Mouse (Mus musculus) stomach, embryonic 16.5 days (tissue): Measurements from ENCODE around the gene Btg1-ps1. TPM values are rescaled to one million over a fixed set of nuclear protein-coding genes. Genes with fewer than 3 reads are reported as not detected.
"Not testable (repeated sequence)": the region's sequence is repeated elsewhere in the genome, so short reads cannot be mapped to it uniquely, and the experiment has no call there.

Experiments used
- ATAC-seq: fragments of 200-750 bp; cut with Nextera tagmentation; 2 replicates; pipeline ENCODE4 v1.8.0; 2017; ENCODE audit warnings: moderate number of reproducible peaks, moderate TSS enrichment; ENCODE audit not compliant: insufficient read depth, low FRiP score
- H3K27ac ChIP-seq: fragments of 300-500 bp; sonication (generic); 2 replicates; pipeline ENCODE4 v1.5.1; 2014; ENCODE audit warnings: low read length
- H3K27me3 ChIP-seq: fragments of 300-500 bp; sonication (generic); 2 replicates; pipeline ENCODE4 v1.6.1; 2014; ENCODE audit warnings: low read length, control low read depth, mixed read lengths; ENCODE audit not compliant: control insufficient read depth, insufficient read depth
- H3K36me3 ChIP-seq: fragments of 300-500 bp; sonication (generic); 2 replicates; pipeline ENCODE4 v1.6.1; 2014; ENCODE audit warnings: low read length; ENCODE audit not compliant: control insufficient read depth, insufficient read depth
- H3K4me1 ChIP-seq: fragments of 300-500 bp; sonication (generic); 2 replicates; pipeline ENCODE4 v1.6.1; 2014; ENCODE audit warnings: low read length, control low read depth, mixed read lengths; ENCODE audit not compliant: control insufficient read depth, insufficient read depth
- H3K4me2 ChIP-seq: fragments of 300-500 bp; sonication (generic); 2 replicates; pipeline ENCODE4 v1.6.1; 2014; ENCODE audit warnings: low read depth, low read length, mixed read lengths
- H3K4me3 ChIP-seq: fragments of 300-500 bp; sonication (generic); replicated peaks from 2 replicates; pipeline ENCODE4 v1.5.1; 2014; ENCODE audit warnings: mild to moderate bottlenecking, low read length
- H3K9ac ChIP-seq: fragments of 300-500 bp; sonication (generic); 2 replicates; pipeline ENCODE4 v1.6.1; 2014; ENCODE audit warnings: low read length
- H3K9me3 ChIP-seq: fragments of 300-500 bp; sonication (generic); replicated peaks from 2 replicates; pipeline ENCODE4 v1.6.1; 2016; ENCODE audit warnings: low read length, control low read depth; ENCODE audit not compliant: control insufficient read depth
- WGBS: fragments of 180-500 bp; shearing (Covaris S2); extraction: QIAGEN DNeasy Blood & Tissue Kit; methylation state at CpG from one replicate; pipeline ENCODE4 v1.1.7; 2014; 5-methylcytosine and 5-hydroxymethylcytosine counted together
- polyA plus RNA-seq: library from polyadenylated mRNA; unstranded; fragments of >200 nt; fragmentation: Nextera tagmentation; extraction: Ambion mirVana; gene quantifications from 2 replicates; pipeline ENCODE4 v1.2.1, GENCODE M21; 2015

The Btg1-ps1 gene
- not detected in 2 replicates for polyA plus RNA-seq

- not testable (repeated sequence) for H3K4me1 ChIP-seq, H3K9ac ChIP-seq, H3K4me2 ChIP-seq, H3K36me3 ChIP-seq, H3K4me3 ChIP-seq, H3K27me3 ChIP-seq, H3K27ac ChIP-seq, ATAC-seq, H3K9me3 ChIP-seq
These were observed at the start of gene Btg1-ps1 for GRCm38 (mm10) chrX:38018597-38018996. Gene Btg1-ps1, minus strand, starts transcription at chrX:38018815.

- Histone ChIP-seq H3K4me3 (no peak within 1 kb of the TSS), H3K27me3 (no peaks in the 10 kb centered on the region), H3K4me1 (no peaks in the 10 kb centered on the region), H3K36me3 (no peaks in the 10 kb centered on the region), H3K9me3 (no peaks in the 10 kb centered on the region), H3K4me2 (no peak within 1 kb of the TSS), H3K9ac (no peak within 1 kb of the TSS), H3K27ac (no peak within 1 kb of the TSS)
- 80% methylated on average over 11 of the region's 11 CpGs for WGBS
- no peak for ATAC-seq
These were observed 47.6 kb upstream of the Btg1-ps1 start, which contains the start of gene Rhox10 for GRCm38 (mm10) chrX:38066175-38066574. Gene Rhox10, plus strand, starts transcription at chrX:38066475.

- H3K9me3 ChIP-seq, result no peaks in the 10 kb centered on the region
- WGBS, result 0% methylated on average over 1 of the region's 1 CpGs
- H3K27me3 ChIP-seq, result no peaks in the 10 kb centered on the region
- ATAC-seq, result no peak
- H3K4me2 ChIP-seq, result no peak overlapping the region
- H3K36me3 ChIP-seq, result no peaks in the 10 kb centered on the region
- no peaks in the 10 kb centered on the region for H3K4me1 ChIP-seq
- H3K4me3 ChIP-seq, result no peak overlapping the region
- no peak overlapping the region for H3K27ac ChIP-seq
- no peak overlapping the region for H3K9ac ChIP-seq
These were observed 42.9 kb upstream of the Btg1-ps1 start for GRCm38 (mm10) chrX:38061544-38061943.

- not testable (repeated sequence) for H3K4me1 ChIP-seq, H3K9ac ChIP-seq, H3K4me2 ChIP-seq, H3K27me3 ChIP-seq, H3K9me3 ChIP-seq, H3K4me3 ChIP-seq, H3K36me3 ChIP-seq, ATAC-seq, H3K27ac ChIP-seq
These were observed 24.4 kb upstream of the Btg1-ps1 start, which contains the start of gene Btg1-ps2 for GRCm38 (mm10) chrX:38043014-38043413. Gene Btg1-ps2, minus strand, starts transcription at chrX:38043114.

GRCm38 (mm10) chrX:38039666-38040065 lies 21.1 kb upstream of the Btg1-ps1 start:
- Histone ChIP-seq H3K36me3 (no peaks in the 10 kb centered on the region), H3K4me3 (no peak overlapping the region), H3K9ac (no peak overlapping the region), H3K4me1 (no peaks in the 10 kb centered on the region), H3K27ac (no peak overlapping the region), H3K27me3 (no peaks in the 10 kb centered on the region), H3K4me2 (no peak overlapping the region), H3K9me3 (no peaks in the 10 kb centered on the region)
- ATAC-seq, result no peak
- 91% methylated on average over 5 of the region's 5 CpGs for WGBS

- Histone ChIP-seq H3K9me3 (no peaks in the 10 kb centered on the region), H3K27ac (no peak overlapping the region)
- WGBS, result 55% methylated on average over 2 of the region's 2 CpGs
These were observed 15.2 kb upstream of the Btg1-ps1 start for GRCm38 (mm10) chrX:38033841-38034240.

GRCm38 (mm10) chrX:38008756-38009155 lies 9.9 kb downstream of the Btg1-ps1 start:
- no peak overlapping the region for H3K9ac ChIP-seq
- no peaks in the 10 kb centered on the region for H3K4me1 ChIP-seq
- H3K36me3 ChIP-seq, result no peaks in the 10 kb centered on the region
- H3K27ac ChIP-seq, result no peak overlapping the region
- H3K4me3 ChIP-seq, result no peak overlapping the region
- no peak overlapping the region for H3K4me2 ChIP-seq
- no peaks in the 10 kb centered on the region for H3K27me3 ChIP-seq
- H3K9me3 ChIP-seq, result no peaks in the 10 kb centered on the region
- WGBS, result 43% methylated on average over 2 of the region's 2 CpGs
- ATAC-seq, result no peak

More at GRCm38 (mm10) chrX:38033841-38034240, 15.2 kb upstream of the Btg1-ps1 start:
- no peak for ATAC-seq
- no peak overlapping the region for H3K4me2 ChIP-seq
- no peak overlapping the region for H3K9ac ChIP-seq
- no peaks in the 10 kb centered on the region for H3K4me1 ChIP-seq
- no peaks in the 10 kb centered on the region for H3K36me3 ChIP-seq
- H3K4me3 ChIP-seq, result no peak overlapping the region
- no peaks in the 10 kb centered on the region for H3K27me3 ChIP-seq

Other genes with a start within 250 kb of the Btg1-ps1 start
- 1.2 and 2.1 TPM in 2 replicates for gene Rhox5, start 214.0 kb downstream of the Btg1-ps1 start, polyA plus RNA-seq
- gene Rhox6, start 191.9 kb downstream of the Btg1-ps1 start, polyA plus RNA-seq, result not detected in 2 replicates
- gene Rhox7a, start 187.1 kb downstream of the Btg1-ps1 start, polyA plus RNA-seq, result not detected in 2 replicates
- not detected in 2 replicates for gene Rhox8, start 139.9 kb downstream of the Btg1-ps1 start, polyA plus RNA-seq
- not detected in 2 replicates for gene Rhox7b, start 121.6 kb downstream of the Btg1-ps1 start, polyA plus RNA-seq
- not detected in 2 replicates for gene Rhox9, start 117.0 kb downstream of the Btg1-ps1 start, polyA plus RNA-seq
- gene Btg1-ps2, start 24.3 kb upstream of the Btg1-ps1 start, polyA plus RNA-seq, result not detected in 2 replicates
- gene Rhox10, start 47.7 kb upstream of the Btg1-ps1 start, polyA plus RNA-seq, result not detected in 2 replicates
- not detected in 2 replicates for gene Rhox11, start 66.3 kb upstream of the Btg1-ps1 start, polyA plus RNA-seq
- not detected in 2 replicates for gene Rhox12, start 92.1 kb upstream of the Btg1-ps1 start, polyA plus RNA-seq
- gene Rhox13, start 102.4 kb upstream of the Btg1-ps1 start, polyA plus RNA-seq, result not detected in 2 replicates
- gene Zbtb33, start 171.0 kb upstream of the Btg1-ps1 start, polyA plus RNA-seq, result 2.8 and 2.9 TPM in 2 replicates
- gene Tmem255a, start 233.6 kb upstream of the Btg1-ps1 start, polyA plus RNA-seq, result 37.9 and 38.6 TPM in 2 replicates